Mouse (Mus musculus) forebrain, embryonic 10.5 days (tissue): ENCODE measurements around the gene Lbhd2. TPM values are rescaled to one million over a fixed set of nuclear protein-coding genes. Genes with fewer than 3 reads are reported as not detected.

ENCODE experiments used
- DNase-seq: peaks from one replicate; pipeline ENCODE4 v3.0.0-alpha.2; 2017; ENCODE audit warnings: low spot score; ENCODE audit errors: extremely low spot score
- H3K27ac ChIP-seq: fragments of 300-500 bp; sonication (generic); 2 replicates; pipeline ENCODE4 v1.5.1; 2016; ENCODE audit warnings: mild to moderate bottlenecking
- H3K27me3 ChIP-seq: fragments of 300-500 bp; sonication (generic); 2 replicates; pipeline ENCODE4 v1.6.1; 2016; ENCODE audit warnings: mild to moderate bottlenecking; ENCODE audit not compliant: poor library complexity, severe bottlenecking
- H3K36me3 ChIP-seq: fragments of 300-500 bp; sonication (generic); replicated peaks from 2 replicates; pipeline ENCODE4 v1.6.1; 2016; ENCODE audit warnings: mild to moderate bottlenecking, moderate library complexity
- H3K4me1 ChIP-seq: fragments of 300-500 bp; sonication (generic); 2 replicates; pipeline ENCODE4 v1.6.1; 2016
- H3K4me3 ChIP-seq: fragments of 300-500 bp; sonication (generic); 2 replicates; pipeline ENCODE4 v1.5.1; 2016; ENCODE audit warnings: mild to moderate bottlenecking, moderate library complexity
- H3K9me3 ChIP-seq: fragments of 300-500 bp; sonication (generic); 2 replicates; pipeline ENCODE4 v1.6.1; 2016; ENCODE audit warnings: mild to moderate bottlenecking, moderate library complexity
- WGBS: fragments of 180-500 bp; shearing (Covaris S2); methylation state at CpG from one replicate; pipeline ENCODE4 v1.1.7; 2016; 5-methylcytosine and 5-hydroxymethylcytosine counted together
- polyA plus RNA-seq: library from polyadenylated mRNA; unstranded; fragments of >200 nt; fragmentation: Nextera tagmentation; extraction: Ambion mirVana; gene quantifications from 2 replicates; pipeline ENCODE4 v1.2.1, GENCODE M21; 2016

Gene Lbhd2
- polyA plus RNA-seq, 1 experiment from 2014 or later = not detected

- Histone ChIP-seq H3K9me3 (no peaks in the 10 kb centered on the region), H3K4me3 (peak overlapping the region; percentile 49), H3K36me3 (no peaks in the 10 kb centered on the region), H3K27me3 (peaks cover 82% of the 10 kb centered on the region), H3K4me1 (peaks cover 51% of the 10 kb centered on the region), H3K27ac (peak overlapping the region; percentile 73)
- peak; percentile 89 for DNase-seq
- WGBS = under 1% methylated on average over 21 of the region's 21 CpGs
Observed at GRCm38 (mm10) chr12:111413300-111413699, 6.7 kb downstream of the Lbhd2 start.

- peaks cover 82% of the 10 kb centered on the region for H3K27me3 ChIP-seq
- 4% methylated on average over 17 of the region's 17 CpGs for WGBS
Observed at GRCm38 (mm10) chr12:111416921-111417779, 10.5 kb downstream of the Lbhd2 start, which contains the start of gene Exoc3l4. Gene Exoc3l4, plus strand, starts transcription at chr12:111417017.

GRCm38 (mm10) chr12:111419918-111420317, 13.3 kb downstream of the Lbhd2 start:
- Histone ChIP-seq H3K4me3 (no peak overlapping the region), H3K9me3 (no peaks in the 10 kb centered on the region), H3K27me3 (peaks cover 100% of the 10 kb centered on the region), H3K4me1 (peaks cover 43% of the 10 kb centered on the region), H3K36me3 (no peaks in the 10 kb centered on the region), H3K27ac (no peak overlapping the region)
- 76% methylated on average over 5 of the region's 5 CpGs for WGBS
- DNase-seq = no peak

More at GRCm38 (mm10) chr12:111416921-111417779, 10.5 kb downstream of the Lbhd2 start, which contains the start of gene Exoc3l4:
- DNase-seq = no peak
- Histone ChIP-seq H3K4me1 (peaks cover 41% of the 10 kb centered on the region), H3K36me3 (no peaks in the 10 kb centered on the region), H3K27ac (peak within 1 kb of the TSS; percentile 65), H3K4me3 (peak within 1 kb of the TSS; percentile 44), H3K9me3 (no peaks in the 10 kb centered on the region)

GRCm38 (mm10) chr12:111420946-111421709, 14.5 kb downstream of the Lbhd2 start:
- H3K9me3 ChIP-seq = no peaks in the 10 kb centered on the region
- H3K27ac ChIP-seq = no peak overlapping the region
- H3K36me3 ChIP-seq = no peaks in the 10 kb centered on the region
- H3K4me3 ChIP-seq = no peak overlapping the region
- peaks cover 100% of the 10 kb centered on the region for H3K27me3 ChIP-seq
- peaks cover 53% of the 10 kb centered on the region for H3K4me1 ChIP-seq
- 49% methylated on average over 7 of the region's 7 CpGs for WGBS
- no peak for DNase-seq

- H3K27me3 ChIP-seq = peaks cover 100% of the 10 kb centered on the region
- no peaks in the 10 kb centered on the region for H3K9me3 ChIP-seq
- no peaks in the 10 kb centered on the region for H3K36me3 ChIP-seq
- DNase-seq = no peak
- no peak overlapping the region for H3K27ac ChIP-seq
- peak overlapping the region; percentile 41; the same call in 1 of the 2 replicates for H3K4me3 ChIP-seq
- peaks cover 39% of the 10 kb centered on the region for H3K4me1 ChIP-seq
- WGBS = 36% methylated on average over 5 of the region's 5 CpGs
Observed at GRCm38 (mm10) chr12:111422852-111423251, 16.2 kb downstream of the Lbhd2 start.

- no peak for DNase-seq
- H3K27me3 ChIP-seq = peaks cover 100% of the 10 kb centered on the region
- peaks cover 39% of the 10 kb centered on the region for H3K4me1 ChIP-seq
- H3K9me3 ChIP-seq = no peaks in the 10 kb centered on the region
- WGBS = 2% methylated on average over 43 of the region's 43 CpGs
- H3K4me3 ChIP-seq = peak overlapping the region; percentile 41
- H3K36me3 ChIP-seq = no peaks in the 10 kb centered on the region
- H3K27ac ChIP-seq = no peak overlapping the region
Observed at GRCm38 (mm10) chr12:111423570-111424129, 17.0 kb downstream of the Lbhd2 start.

GRCm38 (mm10) chr12:111424547-111424946, 17.9 kb downstream of the Lbhd2 start:
- no peak for DNase-seq
- WGBS = 19% methylated on average over 9 of the region's 9 CpGs
- peaks cover 48% of the 10 kb centered on the region for H3K4me1 ChIP-seq

GRCm38 (mm10) chr12:111425258-111425657, 18.6 kb downstream of the Lbhd2 start:
- Histone ChIP-seq H3K27me3 (peaks cover 100% of the 10 kb centered on the region), H3K9me3 (no peaks in the 10 kb centered on the region), H3K36me3 (no peaks in the 10 kb centered on the region), H3K4me1 (peaks cover 55% of the 10 kb centered on the region), H3K27ac (no peak overlapping the region), H3K4me3 (0 out of 2 replicates have a peak overlapping the region, but pooled peaks have one; percentile 16)
- peak; percentile 80 for DNase-seq
- 4% methylated on average over 15 of the region's 15 CpGs for WGBS

More at GRCm38 (mm10) chr12:111424547-111424946, 17.9 kb downstream of the Lbhd2 start:
- Histone ChIP-seq H3K27me3 (peaks cover 100% of the 10 kb centered on the region), H3K27ac (no peak overlapping the region), H3K9me3 (no peaks in the 10 kb centered on the region), H3K4me3 (no peak overlapping the region), H3K36me3 (no peaks in the 10 kb centered on the region)

- H3K36me3 ChIP-seq = no peaks in the 10 kb centered on the region
- 0 out of 2 replicates have a peak overlapping the region, but pooled peaks have one; percentile 16 for H3K4me3 ChIP-seq
- WGBS = 18% methylated on average over 29 of the region's 29 CpGs
- DNase-seq = peak; percentile 88
- H3K9me3 ChIP-seq = no peaks in the 10 kb centered on the region
- peaks cover 60% of the 10 kb centered on the region for H3K4me1 ChIP-seq
- H3K27ac ChIP-seq = no peak overlapping the region
- H3K27me3 ChIP-seq = peaks cover 100% of the 10 kb centered on the region
Observed at GRCm38 (mm10) chr12:111425789-111426460, 19.3 kb downstream of the Lbhd2 start.

GRCm38 (mm10) chr12:111427438-111428113, 21.0 kb downstream of the Lbhd2 start:
- H3K27me3 ChIP-seq = peaks cover 100% of the 10 kb centered on the region
- WGBS = 46% methylated on average over 12 of the region's 12 CpGs
- no peaks in the 10 kb centered on the region for H3K36me3 ChIP-seq
- peaks cover 70% of the 10 kb centered on the region for H3K4me1 ChIP-seq
- H3K4me3 ChIP-seq = no peak overlapping the region
- DNase-seq = peak; percentile 14
- no peaks in the 10 kb centered on the region for H3K9me3 ChIP-seq
- no peak overlapping the region for H3K27ac ChIP-seq

- H3K4me3 ChIP-seq = no peak overlapping the region
- WGBS = 13% methylated on average over 8 of the region's 8 CpGs
- no peaks in the 10 kb centered on the region for H3K9me3 ChIP-seq
- peaks cover 100% of the 10 kb centered on the region for H3K27me3 ChIP-seq
- no peak for DNase-seq
- H3K27ac ChIP-seq = 0 out of 2 replicates have a peak overlapping the region, but pooled peaks have one; percentile 4
- H3K36me3 ChIP-seq = no peaks in the 10 kb centered on the region
- H3K4me1 ChIP-seq = peaks cover 74% of the 10 kb centered on the region
Observed at GRCm38 (mm10) chr12:111428364-111428763, 21.8 kb downstream of the Lbhd2 start.
